Mouse (Mus musculus) left cerebral cortex, postnatal 36 days (tissue): ENCODE data around the gene Ppp1r2. TPM values are rescaled to one million over a fixed set of nuclear protein-coding genes. Genes with fewer than 3 reads are reported as not detected.

Experiments
- DNase-seq, 2 experiments: peaks; one replicate each; pipeline ENCODE4 v3.0.0; 2021 to 2022; ENCODE audit warnings: low spot score in 2 of 2, mixed read lengths in 1 of 2
- intact Hi-C: fragments of 180-260 bp; cut with DNase I; formaldehyde crosslinking; loops from one replicate; pipeline ENCODE4 v1.15.1; 2025
- total RNA-seq, 2 experiments: library from RNA; stranded (reverse); gene quantifications; 2 replicates each; pipeline ENCODE4 v1.2.3; 2021

Ppp1r2 gene
- total RNA-seq, 2 experiments from 2014 or later, result 84.3 to 122 TPM

DNA sequence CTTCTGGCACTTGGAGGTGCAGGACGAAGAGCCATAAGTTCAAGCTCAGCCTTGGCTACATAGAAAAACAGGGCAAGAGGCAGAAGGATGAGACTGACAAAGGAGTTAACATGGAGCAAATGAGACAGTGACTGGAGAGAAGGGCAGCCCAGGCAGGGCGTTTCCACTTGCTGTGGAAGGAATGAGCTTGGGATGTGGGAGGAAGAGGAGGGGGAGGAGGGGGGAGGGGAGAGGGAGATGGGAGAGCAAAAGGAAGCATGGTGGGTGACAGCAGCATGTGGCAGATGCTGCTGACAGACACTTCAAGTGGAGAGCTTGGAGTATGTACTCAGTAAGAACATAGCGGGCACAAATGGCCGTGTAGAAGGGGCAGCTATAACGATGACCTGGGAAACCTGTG lies 36.8 kb downstream of the Ppp1r2 start:
- no peak for DNase-seq
- intact Hi-C loops, result no loop called here

DNA sequence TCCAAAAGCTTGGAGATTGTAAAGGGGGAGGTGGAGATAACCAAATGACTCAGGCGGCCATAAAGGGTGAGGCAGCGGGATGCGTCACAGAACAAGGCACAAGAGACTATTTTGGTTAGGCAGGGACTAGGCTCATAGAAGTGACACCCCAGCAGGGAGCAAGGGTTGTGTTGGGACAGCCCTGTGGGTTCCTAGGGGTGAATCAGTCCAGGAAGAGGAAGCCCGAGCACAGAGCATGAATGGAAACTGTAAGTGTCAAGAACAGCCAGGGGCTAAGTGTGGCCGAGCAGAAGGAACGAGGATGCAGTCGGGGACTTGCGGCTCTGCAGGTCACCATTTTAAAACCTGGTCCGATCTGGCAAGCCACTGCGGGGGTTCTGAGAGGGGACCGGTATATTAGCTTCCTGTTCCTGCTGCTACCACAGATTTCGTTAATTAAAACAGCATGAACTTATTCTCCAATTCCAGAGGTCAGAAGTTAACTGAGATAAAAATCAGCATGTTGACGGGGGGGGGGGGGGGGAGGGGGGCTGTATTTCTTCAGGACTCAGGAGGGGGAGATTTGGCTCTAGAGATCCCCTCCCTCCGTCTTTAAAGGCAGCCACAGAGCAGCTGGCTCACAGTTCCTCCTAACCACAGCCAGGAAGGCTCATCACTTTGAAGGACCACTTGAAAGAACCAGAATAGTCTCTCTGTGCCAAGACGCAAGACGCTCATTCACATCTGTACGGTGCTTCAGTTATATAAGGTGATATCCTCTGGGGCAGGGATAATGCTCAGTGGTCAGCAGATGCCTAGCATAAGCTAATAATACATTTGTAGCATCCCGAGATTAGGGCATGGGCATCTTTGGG lies 39.4 kb downstream of the Ppp1r2 start:
- intact Hi-C loops, result no loop called here
- DNase-seq, result no peak

DNA sequence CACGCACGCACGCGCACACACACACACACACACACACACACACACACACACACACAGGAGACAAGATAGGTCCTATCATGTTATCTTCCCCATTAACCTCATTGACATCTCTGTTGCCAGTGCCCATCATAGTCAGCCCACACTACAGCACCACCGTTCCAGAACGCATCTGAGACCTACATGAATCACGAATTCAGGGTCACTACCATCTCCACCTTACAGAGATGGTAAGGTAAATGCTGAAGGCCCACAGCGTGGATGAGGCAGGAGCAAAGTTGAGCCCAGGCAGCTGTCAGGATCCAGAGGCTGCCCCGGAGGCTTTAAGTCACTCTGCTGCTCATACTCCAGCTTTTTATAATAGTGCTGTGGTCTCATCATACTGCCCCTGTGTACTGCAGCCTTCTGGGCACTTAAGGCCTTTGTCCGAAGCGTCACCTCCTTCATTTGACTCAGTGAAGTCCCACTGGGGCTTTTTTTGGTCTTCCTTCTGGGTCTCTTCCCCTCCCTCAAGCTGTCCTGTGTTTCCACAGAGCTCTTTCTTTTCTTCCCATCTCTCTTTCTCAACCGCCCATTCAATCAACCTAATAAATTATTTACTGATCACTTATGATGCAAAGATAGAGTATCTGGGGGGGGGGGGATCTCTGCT lies 40.1 kb downstream of the Ppp1r2 start:
- DNase-seq, result no peak
- intact Hi-C loops, result no loop called here

DNA sequence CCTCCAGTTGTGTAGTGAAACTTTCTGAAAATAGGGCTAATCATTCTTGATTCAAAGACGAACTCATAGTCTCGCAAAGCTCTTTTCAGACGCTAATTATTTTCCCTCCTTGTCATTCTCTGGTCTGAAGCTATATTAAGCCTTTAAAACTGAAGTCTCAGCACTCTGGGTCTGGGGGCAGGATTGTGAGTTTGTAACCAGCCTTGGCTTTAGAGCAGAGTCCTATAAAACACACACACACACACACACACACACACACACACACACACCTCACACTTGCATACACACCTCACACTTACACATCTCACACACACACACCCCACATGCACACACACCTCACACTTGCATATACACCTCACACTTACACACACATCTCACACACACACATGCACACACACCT lies 40.7 kb downstream of the Ppp1r2 start:
- intact Hi-C loops, result no loop called here

DNA sequence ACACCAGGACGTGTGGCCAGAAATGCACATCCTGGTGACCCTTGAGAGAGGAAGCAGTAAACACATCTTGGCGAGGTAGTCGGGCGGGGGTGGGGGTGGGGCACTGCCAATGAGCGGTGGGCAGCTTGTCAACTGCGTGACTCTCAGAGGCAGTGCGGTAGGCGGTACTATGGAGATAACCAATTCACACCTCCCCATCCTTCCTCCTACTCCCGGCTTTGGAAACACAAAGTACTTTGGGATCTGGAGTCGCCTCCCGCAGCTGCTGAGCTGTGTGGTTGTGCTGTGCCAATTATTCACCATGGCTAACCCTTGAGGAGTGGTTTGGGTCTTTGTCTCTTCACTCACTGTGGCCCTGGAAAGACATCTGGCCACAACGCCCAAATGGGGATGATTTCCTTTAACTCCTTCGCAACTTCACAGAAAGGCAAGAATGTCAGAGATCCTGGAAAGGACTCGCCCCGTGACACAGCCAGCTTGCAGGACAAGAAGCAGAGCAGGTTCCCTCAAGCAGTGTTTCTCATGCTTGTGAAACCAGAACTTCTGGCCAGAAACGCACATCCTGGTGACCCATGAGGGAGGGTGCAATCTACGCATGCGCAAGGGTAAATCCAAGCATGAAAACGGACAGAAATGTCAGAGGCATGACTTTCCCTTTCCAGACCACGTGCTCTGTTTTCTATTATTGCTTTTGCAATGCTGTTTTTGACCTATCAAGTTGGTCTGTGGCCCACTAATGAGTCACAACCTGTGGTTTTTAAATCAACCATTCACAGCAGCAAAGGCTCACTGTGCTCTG lies 41.3 kb downstream of the Ppp1r2 start:
- peak; percentile 77 to 84 for DNase-seq
- intact Hi-C loops, result no loop called here

More for the DNA sequence above, 40.7 kb downstream of the Ppp1r2 start:
- no peak for DNase-seq

DNA sequence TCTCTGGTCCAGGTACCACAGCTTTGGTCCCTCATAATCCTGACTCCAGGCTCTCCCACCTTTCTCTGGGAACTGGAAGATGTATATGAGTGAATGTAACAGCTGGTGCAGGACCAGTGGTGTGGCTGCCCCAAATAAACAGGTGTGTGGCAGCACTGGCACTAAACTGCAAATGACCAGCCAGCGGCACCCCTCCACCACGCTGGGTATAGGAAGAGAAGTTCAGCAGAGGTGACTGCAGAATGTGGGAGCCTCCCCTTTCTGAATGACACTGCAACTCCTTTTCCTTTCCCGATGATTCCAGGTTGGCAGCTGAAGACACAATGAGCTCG lies 41.9 kb downstream of the Ppp1r2 start:
- intact Hi-C loops, result no loop called here
- peak in 1 of 2 experiments; percentile 40 for DNase-seq

DNA sequence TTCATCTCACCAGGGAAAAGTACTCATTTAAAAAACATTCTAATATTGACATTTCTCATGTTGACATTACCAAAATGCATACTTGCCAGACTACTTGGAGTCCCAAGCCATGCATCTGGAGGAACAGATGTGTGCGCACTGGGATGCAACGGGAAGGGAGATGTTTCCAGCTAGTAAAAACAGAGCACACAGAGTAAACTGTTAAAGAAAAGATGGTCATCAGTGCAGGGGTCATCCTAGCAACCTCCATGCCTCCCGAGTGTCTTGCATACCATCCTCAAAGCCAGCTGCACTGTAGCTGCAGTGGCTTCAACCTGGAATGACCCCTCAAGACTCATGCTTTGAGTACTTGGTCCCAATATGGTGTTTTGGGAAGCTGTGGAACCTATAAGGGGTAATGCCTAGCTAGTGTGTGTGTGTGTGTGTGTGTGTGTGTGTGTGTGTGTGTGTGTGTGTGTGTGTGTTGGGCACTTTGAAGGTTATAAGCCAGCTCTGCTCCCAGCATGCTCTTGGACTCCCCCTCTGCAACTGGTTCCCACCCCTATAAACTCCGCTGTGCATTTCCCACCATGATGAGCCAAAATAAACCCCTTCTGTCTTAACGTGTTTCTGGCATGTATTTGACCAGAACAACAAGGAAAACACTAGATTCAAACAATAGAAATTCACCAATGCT lies 42.4 kb downstream of the Ppp1r2 start:
- intact Hi-C loops, result no loop called here
- no peak for DNase-seq

DNA sequence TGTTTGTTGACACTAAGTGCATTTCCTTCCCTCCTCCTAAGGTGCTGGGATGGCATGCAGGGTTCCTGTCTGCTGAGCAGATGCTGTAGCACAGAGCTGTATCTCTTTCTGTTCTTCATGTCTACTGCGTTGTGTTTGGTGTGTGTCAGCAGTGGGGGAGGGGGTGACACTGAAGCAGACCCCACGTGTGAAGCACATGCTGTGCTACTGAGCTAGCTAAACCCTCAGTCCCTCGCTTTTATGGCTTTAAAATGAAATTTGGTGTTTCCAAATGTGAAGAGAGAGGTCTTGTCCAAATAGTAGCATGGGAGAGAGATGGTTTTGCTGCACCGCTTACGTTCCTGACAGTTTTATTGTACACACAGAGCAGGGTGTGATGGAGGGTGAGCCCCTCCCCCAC lies 43.5 kb downstream of the Ppp1r2 start:
- DNase-seq, result no peak
- intact Hi-C loops, result no loop called here

DNA sequence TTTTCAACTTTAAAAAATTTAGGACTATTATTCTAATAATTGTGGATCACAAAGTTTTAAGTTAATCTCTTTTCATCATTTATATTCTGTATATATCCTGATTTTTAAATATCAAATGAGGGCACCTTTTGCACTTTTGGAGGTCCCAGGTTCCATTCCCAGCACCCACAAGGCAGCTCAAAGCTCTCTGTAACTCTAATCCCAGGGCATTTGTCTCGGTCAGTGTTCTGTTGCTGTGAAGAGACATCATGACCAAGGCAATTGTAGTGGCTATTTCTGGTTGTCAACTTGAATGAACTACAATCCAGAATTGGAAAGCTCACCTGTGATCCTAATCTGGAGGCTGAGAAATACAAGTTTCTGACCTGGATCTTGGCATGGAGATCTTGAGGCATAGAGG lies 47.3 kb downstream of the Ppp1r2 start:
- no peak for DNase-seq
- intact Hi-C loops, result no loop called here

DNA sequence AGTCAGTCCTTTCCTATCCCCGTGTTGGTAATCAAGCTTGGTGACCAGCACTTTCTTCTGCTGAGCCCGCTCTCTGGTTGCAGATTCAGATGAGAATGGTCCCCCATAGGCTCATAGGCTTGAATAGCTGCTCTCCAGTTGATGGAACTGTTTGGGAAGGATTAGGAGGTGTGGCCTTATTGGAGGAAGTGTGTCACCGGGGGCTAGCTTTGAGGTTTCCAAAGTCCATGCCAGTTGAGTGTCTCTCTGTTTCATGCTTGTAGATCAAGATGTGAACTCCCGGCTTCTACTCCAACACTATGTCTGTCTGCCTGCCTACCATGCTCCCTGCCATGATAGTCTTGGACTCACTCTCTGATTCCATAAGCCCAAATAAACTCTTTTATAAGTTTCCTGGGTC lies 59.8 kb downstream of the Ppp1r2 start:
- intact Hi-C loops, result no loop called here
- DNase-seq, result no peak

DNA sequence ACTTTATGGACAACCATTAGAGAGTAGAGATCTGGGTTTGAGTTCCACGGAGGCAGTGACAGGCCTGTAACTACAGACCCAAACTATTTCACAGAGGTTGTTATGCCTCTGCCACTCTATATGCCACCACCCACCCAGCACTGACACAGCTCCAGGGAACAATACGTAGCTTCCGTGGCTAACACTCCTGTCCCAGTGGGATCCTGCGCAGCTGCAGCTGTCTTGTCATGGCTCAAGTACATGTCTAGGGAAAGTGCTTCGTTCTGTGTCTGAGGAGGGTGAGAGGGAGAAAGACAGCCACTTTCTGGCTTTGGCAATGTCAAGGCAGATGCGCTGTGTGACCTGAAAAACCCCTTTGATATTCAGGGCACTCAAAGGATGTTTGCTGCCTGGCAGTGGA lies 61.6 kb downstream of the Ppp1r2 start:
- DNase-seq, result no peak
- intact Hi-C loops, result no loop called here

DNA sequence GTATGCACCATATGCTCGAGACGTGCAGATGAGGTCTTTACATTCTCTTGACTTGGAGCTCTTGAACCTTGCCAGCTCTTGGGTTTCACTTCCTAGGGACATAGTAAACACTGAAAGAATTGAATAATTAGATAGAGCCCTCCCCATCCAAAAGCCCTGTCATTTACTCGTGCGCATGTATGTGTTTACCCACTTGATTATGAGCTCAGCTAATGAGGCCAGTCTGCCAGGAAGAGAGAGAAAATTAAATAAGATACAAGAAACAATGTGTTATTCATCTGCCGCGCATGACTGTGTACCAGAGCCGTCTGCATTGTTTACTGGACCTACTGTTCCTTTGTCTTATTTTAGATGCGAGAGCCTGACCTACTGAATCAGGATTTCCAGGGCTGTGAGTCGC lies 63.6 kb downstream of the Ppp1r2 start:
- no peak for DNase-seq
- intact Hi-C loops, result no loop called here

DNA sequence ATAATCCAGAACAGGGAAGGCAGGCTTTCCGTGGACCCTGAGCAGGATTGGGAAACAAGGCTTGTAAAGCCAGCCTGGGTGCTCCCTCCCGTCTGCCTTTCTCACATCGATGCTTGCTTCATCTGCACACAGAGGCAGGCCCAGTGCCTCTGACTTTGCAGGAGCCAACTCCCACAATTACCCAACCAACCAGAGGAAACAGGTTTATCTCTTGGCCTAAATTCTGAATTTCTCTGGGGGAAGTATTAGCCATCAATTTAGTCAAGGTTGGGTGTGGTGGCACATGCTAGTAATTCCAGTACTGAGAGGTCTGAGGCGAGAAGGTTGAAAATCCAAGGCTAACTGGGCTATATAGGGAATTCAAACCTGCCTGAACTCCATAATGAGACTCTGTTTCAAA lies 64.6 kb downstream of the Ppp1r2 start:
- DNase-seq, result peak in 1 of 2 experiments; percentile 3
- intact Hi-C loops, result no loop called here

DNA sequence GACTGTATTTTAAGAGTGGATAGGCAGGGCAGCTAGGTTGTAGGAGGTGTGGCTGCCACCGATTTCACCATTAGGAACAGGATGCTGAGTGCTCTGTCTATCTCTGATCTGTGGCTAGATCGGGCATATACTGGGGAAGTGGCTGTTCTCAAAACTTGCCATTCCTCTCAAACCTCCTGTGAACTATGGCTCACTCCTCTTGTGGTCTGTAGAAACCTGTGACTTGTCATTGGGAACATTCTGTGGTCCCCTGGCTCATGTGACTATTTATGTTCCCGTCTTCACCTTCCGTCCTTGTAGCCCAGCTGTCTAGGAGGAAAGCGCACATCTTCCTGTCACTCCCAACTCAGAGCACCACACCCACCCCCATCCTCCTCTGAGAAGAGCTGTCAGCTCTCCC lies 65.2 kb downstream of the Ppp1r2 start:
- no peak for DNase-seq
- intact Hi-C loops, result no loop called here

DNA sequence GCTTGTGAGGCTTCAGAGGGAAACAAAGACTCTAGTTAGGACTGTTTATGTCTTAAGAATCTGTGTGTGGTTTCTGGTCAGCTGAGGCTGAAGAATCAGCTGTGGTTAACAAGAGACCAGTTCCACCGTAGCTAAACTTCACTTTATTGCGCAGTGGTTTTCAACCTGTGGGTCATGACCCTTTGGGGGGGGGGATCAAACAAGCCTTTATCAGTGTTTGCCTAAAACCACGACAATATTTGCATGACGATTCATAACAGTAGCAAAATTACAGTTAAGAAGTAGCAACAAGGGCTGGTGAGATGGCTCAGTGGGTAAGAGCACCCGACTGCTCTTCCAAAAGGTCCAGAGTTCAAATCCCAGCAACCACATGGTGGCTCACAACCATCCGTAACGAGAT lies 69.4 kb downstream of the Ppp1r2 start:
- DNase-seq, result no peak
- intact Hi-C loops, result no loop called here

DNA sequence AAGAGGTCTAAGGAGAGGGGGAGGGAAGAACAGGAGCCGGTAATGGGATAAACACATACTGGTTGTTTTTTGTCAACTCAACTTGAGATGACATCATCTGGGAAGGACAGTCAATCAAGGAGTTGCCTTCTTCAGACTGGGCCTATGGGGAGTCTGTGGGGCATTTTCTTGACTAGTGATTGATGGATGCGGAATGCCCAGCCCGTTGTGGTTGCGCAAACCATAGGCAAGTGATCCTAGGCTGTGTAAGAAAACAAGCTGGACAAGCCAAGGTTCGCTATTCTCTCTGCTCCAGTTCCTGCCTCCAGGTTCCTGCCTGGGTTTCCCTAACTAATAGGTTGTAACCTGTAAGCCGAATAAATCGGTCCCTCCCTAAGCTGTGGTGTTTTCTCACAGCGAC lies 69.9 kb downstream of the Ppp1r2 start:
- intact Hi-C loops, result no loop called here
- DNase-seq, result no peak

DNA sequence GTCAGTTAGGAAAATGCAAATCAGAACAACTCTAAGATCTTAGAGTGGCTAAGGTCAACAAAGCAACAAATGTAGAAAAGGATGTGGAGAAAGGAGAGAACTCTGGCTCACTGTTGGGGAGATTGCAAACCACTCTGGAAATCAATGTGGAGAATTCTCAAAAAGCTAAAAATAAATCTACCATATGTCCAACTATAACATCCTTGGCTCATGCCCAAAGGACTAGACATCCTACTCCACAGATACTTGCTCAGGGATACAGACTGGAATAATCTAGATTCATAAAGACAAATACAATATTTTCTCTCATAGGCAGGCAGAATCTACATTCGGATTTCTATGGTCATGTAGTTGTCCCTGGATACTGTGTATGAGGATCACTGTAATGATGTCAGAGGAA lies 70.9 kb downstream of the Ppp1r2 start:
- intact Hi-C loops, result no loop called here

DNA sequence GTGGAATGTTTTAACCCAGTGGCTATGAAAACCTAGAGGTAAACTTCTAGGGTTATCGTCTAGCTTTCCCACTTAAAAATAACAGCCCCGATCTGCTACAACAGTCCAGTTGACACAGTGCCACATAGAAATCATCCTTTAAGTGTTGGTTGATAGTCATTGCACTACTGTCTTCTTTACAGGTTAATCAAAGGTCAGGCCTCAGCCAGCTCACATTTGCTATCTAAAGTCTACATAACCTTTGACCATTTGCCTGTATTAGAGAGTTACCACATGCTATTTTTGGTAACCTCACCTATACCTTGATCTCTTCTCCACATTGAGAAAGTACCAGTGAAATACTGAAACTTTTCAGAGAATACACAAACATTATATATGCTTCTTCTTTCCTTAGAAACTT lies 73.4 kb downstream of the Ppp1r2 start:
- intact Hi-C loops, result loop anchor here (2.0 kb wide), 1 partner anchor 39 kb away; no protein-coding TSS in a partner anchor

More for the DNA sequence above, 70.9 kb downstream of the Ppp1r2 start:
- no peak for DNase-seq

More for the DNA sequence above, 73.4 kb downstream of the Ppp1r2 start:
- no peak for DNase-seq
